Mouse (Mus musculus) small intestine, adult 2 months (tissue): ENCODE measurements at regions not wholly inside any gene's neighbourhood (a gene's known extent, or its start where the extent isn't known, plus 50 kb on each side); places are given as distances from the start of the nearest gene placed in this dataset.

ENCODE experiments used
- CTCF ChIP-seq: fragments of 200-500 bp; IDR thresholded peaks from 2 replicates; pipeline ENCODE4 v1.5.1; 2012; ENCODE audit warnings: low read depth, mild to moderate bottlenecking, control low read depth, inconsistent platforms, low read length, moderate library complexity, mixed read lengths; ENCODE audit not compliant: insufficient replicate concordance, insufficient read length; ENCODE audit errors: extremely low read depth
- POLR2A ChIP-seq: fragments of 200-500 bp; IDR thresholded peaks from 2 replicates; pipeline ENCODE4 v1.6.1; 2012; ENCODE audit warnings: low read depth, mild to moderate bottlenecking, control low read depth, inconsistent platforms, low read length, moderate library complexity

GRCm38 (mm10) chr5:141054991-141055390, 54.6 kb upstream of the Card11 start:
- no peak for TF ChIP-seq POLR2A
- TF ChIP-seq CTCF = no peak
